Mouse (Mus musculus) ES-E14 (cell line): ENCODE measurements at regions not wholly inside any gene's neighbourhood (a gene's known extent, or its start where the extent isn't known, plus 50 kb on each side); places are given as distances from the start of the nearest gene placed in this dataset.

ENCODE experiments used
- DNase-seq: peaks from one replicate; pipeline ENCODE4 v3.0.0-alpha.2; 2013; ENCODE audit warnings: low read depth, low spot score
- H3K27ac ChIP-seq: 2 replicates; pipeline ENCODE4 v1.5.1; 2012; ENCODE audit warnings: low read depth, mild to moderate bottlenecking, low read length, moderate library complexity, mixed read lengths; ENCODE audit not compliant: poor library complexity, insufficient read depth, severe bottlenecking
- H3K36me3 ChIP-seq: 2 replicates; pipeline ENCODE4 v1.6.1; 2012; ENCODE audit warnings: mild to moderate bottlenecking, low read length, moderate library complexity, mixed read lengths; ENCODE audit not compliant: control insufficient read depth, poor library complexity, insufficient read depth, severe bottlenecking
- H3K4me1 ChIP-seq, 2 experiments: fragments of 150-350 bp in 1 of 2; sonication (generic) in 1 of 2; 2 replicates each; pipeline ENCODE4 v1.6.1; 2012; ENCODE audit warnings: low read length in 2 of 2, mild to moderate bottlenecking in 1 of 2, mixed read lengths in 1 of 2; ENCODE audit not compliant: control insufficient read depth in 2 of 2, insufficient read depth in 2 of 2, poor library complexity in 1 of 2
- H3K4me3 ChIP-seq, 2 experiments: fragments of 150-350 bp in 1 of 2; sonication (generic) in 1 of 2; 2 replicates each; pipeline ENCODE4 v1.5.1; 2012; ENCODE audit warnings: low read length in 2 of 2, low read depth in 1 of 2, mild to moderate bottlenecking in 1 of 2, mixed read lengths in 1 of 2; ENCODE audit not compliant: insufficient read depth in 1 of 2, poor library complexity in 1 of 2, severe bottlenecking in 1 of 2
- H3K9ac ChIP-seq: 2 replicates; pipeline ENCODE4 v1.6.1; 2012; ENCODE audit warnings: low read depth, mild to moderate bottlenecking, low read length, mixed read lengths; ENCODE audit not compliant: poor library complexity, insufficient read depth, severe bottlenecking
- H3K9me3 ChIP-seq: fragments of 150-350 bp; sonication (generic); 2 replicates; pipeline ENCODE4 v1.6.1; 2012; ENCODE audit warnings: low read depth, mild to moderate bottlenecking, low read length; ENCODE audit not compliant: control insufficient read depth, insufficient read depth
- CHD2 ChIP-seq: IDR thresholded peaks from 2 replicates; pipeline ENCODE4 v1.6.1; 2014; ENCODE audit warnings: mild to moderate bottlenecking, low read depth, low read length, inconsistent platforms
- HCFC1 ChIP-seq: IDR thresholded peaks from 2 replicates; pipeline ENCODE4 v1.6.1; 2012; ENCODE audit warnings: low read length, inconsistent platforms, borderline replicate concordance; ENCODE audit not compliant: insufficient read depth
- MAFK ChIP-seq: IDR thresholded peaks from 2 replicates; pipeline ENCODE4 v1.6.1; 2014; ENCODE audit warnings: mild to moderate bottlenecking, low read depth, low read length, inconsistent platforms; ENCODE audit not compliant: insufficient read depth
- ZC3H11A ChIP-seq: IDR thresholded peaks from 2 replicates; pipeline ENCODE4 v1.6.1; 2012; ENCODE audit warnings: low read depth, mild to moderate bottlenecking, inconsistent platforms, low read length, borderline replicate concordance
- ZNF384 ChIP-seq: IDR thresholded peaks from 2 replicates; pipeline ENCODE4 v1.6.1; 2012; ENCODE audit warnings: low read depth, low read length, inconsistent platforms
- in situ Hi-C, 2 experiments: fragments of 600-800 bp; cut with MboI; formaldehyde crosslinking; loops; one replicate each; pipeline ENCODE4 v1.15.1; 2025; ENCODE audit warnings: low sequenced_read_pairs in 2 of 2, inconsistent platforms in 1 of 2; ENCODE audit not compliant: unreplicated experiment in 2 of 2

DNA sequence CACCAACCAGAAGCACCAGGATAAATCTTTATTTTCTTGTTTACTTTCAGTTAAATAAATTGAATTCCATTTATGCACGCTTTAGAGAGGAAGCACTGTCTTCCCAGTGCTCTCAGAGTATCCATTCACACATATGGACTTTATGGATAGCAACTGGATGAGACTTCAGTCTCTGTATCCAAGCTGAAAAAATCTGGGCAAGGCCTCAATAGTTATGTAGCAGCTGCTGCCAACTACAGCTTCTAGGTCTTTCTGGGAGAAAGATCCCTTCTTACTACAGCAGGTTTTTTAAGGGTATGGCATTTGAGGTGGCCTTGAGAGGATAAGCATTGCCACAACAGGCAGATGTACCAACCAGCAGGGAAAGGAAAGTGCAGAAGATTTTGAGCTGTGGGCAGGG, 93.8 kb upstream of the Synpr start:
- DNase-seq, result no peak
- H3K27ac ChIP-seq, result no peak overlapping the region
- H3K9me3 ChIP-seq, result no peaks in the 10 kb centered on the region
- H3K36me3 ChIP-seq, result no peaks in the 10 kb centered on the region
- H3K9ac ChIP-seq, result no peak overlapping the region
- TF ChIP-seq ZC3H11A, result no peak
- no peak for TF ChIP-seq HCFC1
- no peak for TF ChIP-seq MAFK
- no peak for TF ChIP-seq ZNF384
- no peak for TF ChIP-seq CHD2
- in situ Hi-C loops, result no loop called here
- H3K4me3 ChIP-seq, result no peak overlapping the region
- H3K4me1 ChIP-seq, result no peaks in the 10 kb centered on the region

DNA sequence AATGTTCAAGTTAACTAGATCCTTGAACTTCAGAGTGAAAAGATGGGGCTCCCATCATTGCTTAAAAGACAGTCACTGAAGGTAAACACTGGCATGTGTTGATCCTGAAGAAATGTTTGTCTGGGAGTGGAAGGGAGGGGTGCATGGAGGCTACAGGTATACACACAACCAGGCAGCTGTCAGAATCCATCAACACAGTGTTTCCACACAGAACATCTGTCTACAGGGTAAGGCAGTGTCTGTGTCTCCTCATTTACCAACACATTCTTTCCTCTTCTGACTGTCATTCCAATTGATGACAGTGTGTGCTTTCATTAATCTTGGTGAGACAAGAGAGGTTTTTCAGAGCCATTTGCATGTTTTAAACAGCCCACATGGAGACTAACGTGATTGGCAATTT, 91.8 kb upstream of the Synpr start:
- in situ Hi-C loops, result no loop called here

DNA sequence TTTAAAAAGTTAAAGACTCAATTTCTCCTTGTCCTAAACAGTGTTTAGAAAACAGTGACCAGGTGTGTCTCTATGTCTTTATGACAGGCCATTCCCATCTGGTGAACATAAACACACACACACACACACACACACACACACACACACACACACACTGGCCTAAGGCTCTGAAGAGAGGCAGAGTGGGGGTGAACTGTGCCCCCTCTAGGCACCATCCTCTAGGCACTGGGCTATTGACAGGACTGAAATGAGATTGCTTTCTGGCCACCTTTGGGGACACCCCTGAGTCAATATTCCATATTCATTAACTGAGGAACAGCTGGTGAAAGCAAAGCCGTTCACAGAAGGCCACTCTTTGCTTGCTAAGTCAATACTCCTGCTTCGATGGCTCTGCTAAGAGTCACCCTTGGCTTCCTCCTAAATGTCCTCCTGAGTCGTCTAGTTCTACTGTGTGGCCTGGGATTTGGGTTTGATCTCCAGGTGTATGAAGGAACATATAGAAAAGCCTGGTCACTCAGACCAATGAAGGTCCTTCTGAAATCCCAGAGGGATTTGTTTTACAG, 87.2 kb upstream of the Synpr start:
- H3K9me3 ChIP-seq, result no peaks in the 10 kb centered on the region
- no peaks in the 10 kb centered on the region for H3K36me3 ChIP-seq
- H3K9ac ChIP-seq, result no peak overlapping the region
- in situ Hi-C loops, result no loop called here
- no peak overlapping the region for H3K27ac ChIP-seq
- TF ChIP-seq MAFK (no peak), HCFC1 (no peak), ZNF384 (no peak), ZC3H11A (no peak), CHD2 (no peak)
- DNase-seq, result no peak
- no peak overlapping the region for H3K4me3 ChIP-seq
- no peaks in the 10 kb centered on the region for H3K4me1 ChIP-seq

More for the DNA sequence above, 91.8 kb upstream of the Synpr start:
- Histone ChIP-seq H3K36me3 (no peaks in the 10 kb centered on the region), H3K4me3 (no peak overlapping the region), H3K4me1 (no peaks in the 10 kb centered on the region), H3K27ac (no peak overlapping the region), H3K9me3 (no peaks in the 10 kb centered on the region), H3K9ac (no peak overlapping the region)
- TF ChIP-seq MAFK (no peak), ZC3H11A (no peak), HCFC1 (no peak), CHD2 (no peak), ZNF384 (no peak)
- DNase-seq, result no peak

DNA sequence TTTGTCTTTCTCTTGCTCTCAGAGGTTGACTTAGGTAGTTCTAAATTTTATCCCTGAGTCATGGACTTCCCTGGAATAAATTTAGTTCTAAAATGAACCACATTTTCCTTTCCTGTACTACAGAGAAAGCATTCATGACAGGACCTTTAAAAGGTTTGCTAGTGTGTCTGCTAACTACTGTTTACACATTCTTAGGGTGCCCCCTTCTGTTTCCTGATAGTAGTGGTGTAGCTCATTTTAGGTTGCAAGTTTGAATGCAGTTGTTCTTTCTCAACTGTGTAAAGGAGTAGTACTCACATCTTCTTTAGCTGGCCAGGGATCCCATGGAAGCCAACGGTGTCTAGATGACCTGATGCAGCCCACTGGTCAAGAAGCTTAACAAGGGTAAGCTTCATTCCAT, 86.1 kb upstream of the Synpr start:
- no peaks in the 10 kb centered on the region for H3K36me3 ChIP-seq
- in situ Hi-C loops, result no loop called here
- DNase-seq, result peak; percentile 21

DNA sequence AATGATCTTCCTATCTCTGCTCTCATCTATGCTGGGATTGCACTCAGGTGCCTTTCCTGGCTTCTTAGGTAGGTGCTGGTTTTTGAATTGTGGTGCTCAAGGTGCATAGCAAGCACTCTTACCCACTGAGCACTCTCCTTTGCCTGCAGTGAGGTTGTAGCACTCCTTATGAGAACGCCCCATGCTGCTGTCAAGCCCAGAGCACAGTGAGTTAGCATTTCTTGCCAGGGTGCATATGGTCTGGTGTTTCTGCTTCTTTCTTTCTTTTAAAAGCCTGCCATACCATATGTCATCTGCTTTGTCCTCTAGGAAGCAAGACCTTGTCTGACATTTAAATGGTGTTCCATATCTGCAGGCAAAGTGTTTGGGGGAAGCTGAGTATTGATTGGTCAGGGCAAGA, 71.9 kb upstream of the Synpr start:
- no peak overlapping the region for H3K9ac ChIP-seq
- H3K36me3 ChIP-seq, result no peaks in the 10 kb centered on the region
- no peak for DNase-seq
- peaks cover 0 to 1% of the 10 kb centered on the region in 2 experiments; a peak in 1 of 4 replicates for H3K4me1 ChIP-seq
- no peak overlapping the region for H3K4me3 ChIP-seq
- in situ Hi-C loops, result no loop called here
- TF ChIP-seq MAFK (no peak), HCFC1 (no peak), ZNF384 (no peak), ZC3H11A (no peak), CHD2 (no peak)
- H3K9me3 ChIP-seq, result no peaks in the 10 kb centered on the region
- no peak overlapping the region for H3K27ac ChIP-seq

More for the DNA sequence above, 86.1 kb upstream of the Synpr start:
- H3K27ac ChIP-seq, result no peak overlapping the region
- H3K9me3 ChIP-seq, result no peaks in the 10 kb centered on the region
- H3K4me3 ChIP-seq, result no peak overlapping the region
- no peaks in the 10 kb centered on the region for H3K4me1 ChIP-seq
- H3K9ac ChIP-seq, result no peak overlapping the region
- TF ChIP-seq ZC3H11A (peak; percentile 71), MAFK (no peak)
